Mouse (Mus musculus) right cerebral cortex, postnatal 10 days (tissue): ENCODE measurements around the gene Gm9.
A peak's percentile ranks its signal among the peaks of the same experiment; 100 is the strongest.
"Not testable (repeated sequence)": the region's sequence is repeated elsewhere in the genome, so short reads cannot be mapped to it uniquely, and the experiment has no call there.

ENCODE experiments used
- DNase-seq, 2 experiments: peaks; one replicate each; pipeline ENCODE4 v3.0.0; 2021; ENCODE audit warnings: low spot score in 2 of 2

Gene Gm9

DNA sequence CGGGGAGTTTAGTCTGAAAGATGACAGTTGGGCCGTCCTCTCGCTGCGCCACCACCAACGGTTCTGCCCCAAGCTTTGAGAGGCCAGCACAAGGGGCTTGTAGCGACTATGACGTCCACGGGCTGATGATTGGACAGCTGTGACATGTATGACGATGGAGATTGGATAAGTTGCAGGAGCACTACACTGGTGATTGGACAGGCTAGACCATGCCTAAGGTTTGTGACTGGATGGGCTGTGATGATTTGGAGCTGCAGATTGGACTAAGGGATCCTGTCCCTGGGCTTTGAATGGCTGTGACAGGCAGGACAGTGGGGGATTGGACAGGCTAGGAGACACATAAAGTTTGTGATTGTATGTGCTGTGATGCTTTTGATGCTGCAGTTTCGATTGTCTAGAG, at the start of gene Gm9:
Gm9 (minus strand) TSS at position 101 of the 400 bp plus-strand sequence.
- no peak for DNase-seq

GRCm38 (mm10) chrX:37249619-37250018, 38.8 kb upstream of the Gm9 start, which contains the start of gene Rhox3a:
Rhox3a (plus strand) TSS chrX:37249919.
- DNase-seq = not testable (repeated sequence)

DNA sequence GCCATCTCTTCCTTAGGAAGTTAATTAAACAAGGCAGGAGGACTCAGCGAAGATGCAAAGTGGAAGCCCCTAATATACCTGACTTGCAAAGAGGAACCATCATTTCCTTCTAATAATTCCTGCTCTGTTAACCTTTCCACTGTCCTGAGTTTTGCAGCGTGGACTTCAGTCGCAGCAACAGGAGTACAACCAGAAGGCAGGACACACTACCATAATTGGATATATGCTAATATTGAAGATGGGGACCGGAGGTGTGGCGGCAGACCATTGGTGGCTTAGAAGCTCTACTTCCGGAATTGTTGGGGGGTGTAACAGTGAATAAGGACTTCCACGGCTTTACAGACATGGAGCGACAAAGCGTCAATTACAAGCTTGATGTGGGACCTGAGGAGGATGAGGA, 33.8 kb upstream of the Gm9 start, which contains the start of gene Rhox2a:
Rhox2a (plus strand) TSS at position 301 of the 400 bp plus-strand sequence.
- not testable (repeated sequence) for DNase-seq

DNA sequence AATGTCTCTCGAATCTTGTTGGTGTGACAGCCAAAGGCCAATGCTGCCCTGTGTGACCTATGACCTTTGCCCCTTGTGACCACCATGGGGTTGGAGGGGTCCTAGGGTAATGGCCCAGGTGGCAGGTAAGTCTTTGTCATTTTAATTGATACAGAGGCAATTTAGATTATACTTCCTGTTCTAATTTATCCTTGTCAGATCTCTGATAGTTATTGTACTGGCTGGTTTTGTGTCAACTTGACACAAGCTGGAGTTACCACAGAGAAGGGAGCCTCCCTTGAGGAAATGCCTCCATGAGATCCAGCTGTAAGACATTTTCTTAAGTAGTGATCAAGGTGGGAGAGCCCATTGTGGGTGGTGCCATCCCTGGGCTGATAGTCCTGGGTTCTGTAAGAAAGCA, 11.3 kb upstream of the Gm9 start, which contains the start of gene Rhox1:
Rhox1 (minus strand) TSS at position 101 of the 400 bp plus-strand sequence.
- not testable (repeated sequence) for DNase-seq

DNA sequence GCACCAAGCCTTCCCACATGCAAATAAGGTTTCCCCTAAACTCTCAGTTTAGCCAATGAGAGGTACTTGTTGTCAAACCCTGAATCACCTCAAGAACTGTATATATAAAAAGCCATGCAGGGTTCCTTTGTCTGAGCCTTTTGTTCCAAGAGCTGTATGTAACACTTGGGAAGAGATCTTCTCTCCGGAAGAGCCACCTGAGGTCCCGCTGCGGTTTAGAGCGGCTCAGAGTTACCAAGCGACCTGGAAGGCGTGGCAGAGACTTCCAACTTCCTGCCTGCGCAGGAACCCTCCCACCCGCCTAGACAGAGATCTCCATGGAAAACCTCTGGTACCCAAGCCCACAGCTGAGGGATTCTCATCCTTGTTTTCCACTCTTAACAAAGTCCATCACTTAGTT, 12.2 kb downstream of the Gm9 start:
- no peak for DNase-seq

- DNase-seq = peak; percentile 24 to 29
Observed at GRCm38 (mm10) chrX:37191744-37192379, 19.0 kb downstream of the Gm9 start.

DNA sequence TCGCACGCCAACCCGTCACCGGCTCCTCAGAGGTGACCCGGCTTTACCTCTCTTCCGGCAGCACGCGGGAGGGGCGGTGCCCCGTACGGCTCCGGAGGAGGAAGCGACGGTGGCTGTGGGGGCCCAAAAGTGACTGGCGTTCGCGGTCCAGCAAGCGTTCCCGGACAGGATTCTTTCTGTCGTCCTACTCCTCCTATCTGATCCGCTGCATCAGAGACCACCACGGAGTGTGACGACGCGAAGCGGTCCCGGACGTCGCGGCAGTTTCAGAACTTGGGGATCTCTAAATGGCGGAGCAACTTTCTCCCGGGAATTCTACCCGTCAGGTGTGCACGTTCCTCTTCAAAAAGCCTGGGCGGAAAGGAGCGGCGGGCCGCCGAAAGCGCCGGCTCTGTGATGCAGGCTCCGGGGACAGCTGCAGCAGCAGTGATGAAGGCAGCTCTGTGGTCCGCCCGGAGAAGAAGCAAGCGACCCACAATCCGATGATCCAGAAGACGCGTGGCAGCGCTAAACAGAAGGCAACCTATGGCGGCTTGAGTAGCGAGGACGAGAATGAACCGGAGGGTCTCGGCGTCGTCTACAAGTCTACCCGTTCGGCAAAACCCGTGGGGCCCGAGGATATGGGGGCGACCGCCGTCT, 19.6 kb downstream of the Gm9 start, which contains the start of the genes Ndufa1 and Rnf113a1:
Ndufa1 (minus strand) TSS at position 59 of the 639 bp plus-strand sequence.
Rnf113a1 (plus strand) TSS at position 141 of the 639 bp plus-strand sequence.
- DNase-seq = peak; percentile 88 to 90

GRCm38 (mm10) chrX:37190755-37191104, 20.1 kb downstream of the Gm9 start:
- DNase-seq = no peak

- peak in 1 of 2 experiments; percentile 24 for DNase-seq
Observed at GRCm38 (mm10) chrX:37184401-37184800, 26.4 kb downstream of the Gm9 start.

DNA sequence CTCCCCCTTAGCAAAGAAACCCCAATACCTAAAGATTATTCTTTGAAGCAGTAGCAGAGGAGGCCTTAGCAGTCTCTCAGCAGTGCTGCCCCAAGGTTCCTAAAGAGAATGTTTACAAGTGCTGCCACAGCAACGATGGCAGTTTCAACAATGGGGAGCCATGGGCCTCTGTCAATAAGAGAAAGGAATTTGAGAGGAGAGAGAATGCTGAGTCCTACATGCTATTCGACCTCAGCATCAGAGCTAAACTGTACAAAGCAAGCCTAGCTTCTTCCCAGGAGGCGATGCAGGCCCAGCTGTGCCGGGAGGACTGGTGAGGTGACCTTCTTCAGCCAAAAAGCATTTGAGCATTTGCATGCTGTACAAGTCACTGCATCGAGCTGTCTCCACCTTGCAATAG, 42.1 kb downstream of the Gm9 start, which contains the start of gene Akap14:
Akap14 (minus strand) TSS at position 101 of the 400 bp plus-strand sequence.
- no peak for DNase-seq

DNA sequence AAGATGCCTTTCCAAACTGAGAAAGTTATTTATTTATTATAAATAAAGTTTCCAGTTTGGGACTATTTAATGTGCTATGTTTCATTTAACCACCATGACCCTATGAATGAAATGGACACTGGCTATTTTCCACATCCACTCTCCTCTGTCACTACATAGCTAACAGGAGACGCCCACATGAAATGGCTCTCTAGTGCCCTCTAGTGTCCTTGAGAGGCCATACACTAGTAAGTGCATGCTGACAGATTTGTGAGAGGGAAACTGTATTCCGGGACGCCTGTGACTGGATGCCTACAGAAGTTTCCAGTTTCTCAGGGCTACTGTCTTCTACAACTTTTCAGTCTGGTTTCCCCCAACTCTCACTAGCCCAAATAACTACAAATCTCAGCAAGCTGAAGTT, 43.8 kb downstream of the Gm9 start:
- DNase-seq = peak in 1 of 2 experiments; percentile 25

DNA sequence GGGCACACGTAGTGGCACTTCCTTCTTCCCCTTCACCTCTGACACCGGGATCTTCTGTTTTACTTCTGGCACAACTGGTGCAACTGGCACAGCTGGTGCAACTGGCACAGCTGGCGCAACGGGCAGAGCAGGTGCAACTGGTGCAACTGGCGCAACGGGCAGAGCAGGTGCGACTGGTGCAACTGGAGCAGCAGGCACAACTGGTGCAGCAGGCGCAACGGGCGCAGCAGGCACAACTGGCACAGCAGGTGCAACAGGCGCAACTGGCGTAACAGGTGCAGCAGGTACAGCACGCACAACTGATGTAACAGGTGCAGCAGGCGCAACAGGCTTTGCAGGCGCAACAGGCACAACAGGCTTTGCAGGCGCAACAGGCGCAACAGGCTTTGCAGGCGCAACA, 47.7 kb downstream of the Gm9 start:
- DNase-seq = no peak

- DNase-seq = no peak
Observed at GRCm38 (mm10) chrX:37161169-37161568, 49.7 kb downstream of the Gm9 start.
